Mouse (Mus musculus) cortical plate, adult 2 months (tissue): ENCODE measurements around the gene Abcc9.

Experiments
- CTCF ChIP-seq: fragments of 200-500 bp; IDR thresholded peaks from 2 replicates; pipeline ENCODE4 v1.5.1; 2011; ENCODE audit warnings: mild to moderate bottlenecking, control low read depth, low read length; ENCODE audit not compliant: insufficient read depth; ENCODE audit errors: extremely low read depth
- POLR2A ChIP-seq: fragments of 200-500 bp; IDR thresholded peaks from 2 replicates; pipeline ENCODE4 v1.6.1; 2011; ENCODE audit warnings: mild to moderate bottlenecking, low read length, control low read depth; ENCODE audit not compliant: insufficient read depth; ENCODE audit errors: extremely low read depth

DNA sequence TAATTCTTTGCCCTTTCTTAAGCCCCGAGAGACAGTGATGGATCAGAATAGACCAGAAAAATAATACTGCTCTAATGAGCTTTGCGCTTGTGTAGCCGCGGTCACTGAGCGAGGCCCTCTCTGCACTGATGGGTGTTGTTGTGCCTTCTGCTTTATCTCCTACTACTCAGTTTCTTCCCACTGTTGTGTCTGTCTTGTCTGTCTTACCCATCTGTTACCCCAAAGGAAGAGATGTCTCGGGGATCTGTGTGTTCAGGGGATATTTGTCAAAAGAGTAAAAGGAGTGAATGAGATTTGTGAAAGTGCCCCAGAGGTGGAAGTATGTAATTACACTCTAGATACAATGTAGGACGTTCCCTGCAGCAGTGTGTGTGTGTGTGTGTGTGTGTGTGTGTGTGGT lies 16.1 kb upstream of the Abcc9 start:
- TF ChIP-seq CTCF = no peak
- no peak for TF ChIP-seq POLR2A
